Comparison of ENCODE assay signal across 1 mouse cellular context in genomic region chr11:75455041-75455736, GRCm38 (mm10).
TF ChIP-seq lines count a peak whose summit lies in the region.

No protein-coding gene starts in this region.

TF ChIP-seq in CH12.LX, 34 proteins besides CTCF, POLR2A, EP300 and RAD21 (continued from another document):
- TF ChIP-seq UBTF (IDR thresholded peaks at IDR 0.05; ENCODE audit: low read depth, low read length) (no peak), POLR2AphosphoS2 (IDR thresholded peaks at IDR 0.05; ENCODE audit: low read depth, low read length) (no peak), JUND (conservative IDR thresholded peaks at IDR 0.05; ENCODE audit: low read depth, low read length) (0 out of 2 replicates have a peak, but pooled peaks have one; percentile 35), PAX5 (IDR thresholded peaks at IDR 0.05; ENCODE audit: low read length) (no peak), MAFK (IDR thresholded peaks at IDR 0.05; ENCODE audit: insufficient replicate concordance, low read length) (no peak; the same call in 1 of the 2 replicates), IRF4 (IDR thresholded peaks at IDR 0.05; ENCODE audit: low read depth, low read length) (peak; percentile 73), SMC3 (IDR thresholded peaks at IDR 0.05; ENCODE audit: low read depth, low read length) (no peak; the same call in 1 of the 2 replicates), NRF1 (IDR thresholded peaks at IDR 0.05; ENCODE audit: low read depth, low read length) (no peak), ELF1 (IDR thresholded peaks at IDR 0.05; ENCODE audit: low read depth, low read length) (peak; percentile 33; the same call in 1 of the 2 replicates), CHD2 (IDR thresholded peaks at IDR 0.05; ENCODE audit: low read length) (0 out of 2 replicates have a peak, but pooled peaks have one; percentile 40)
TF ChIP-seq in CH12.LX: peak in this region for 18.
